Mouse (Mus musculus): ENCODE results near the gene Mtm1. TPM values are rescaled to one million over a fixed set of nuclear protein-coding genes. Genes with fewer than 3 reads are reported as not detected.

Gene Mtm1
- total RNA-seq, 1 experiment = 4.3 TPM

DNA sequence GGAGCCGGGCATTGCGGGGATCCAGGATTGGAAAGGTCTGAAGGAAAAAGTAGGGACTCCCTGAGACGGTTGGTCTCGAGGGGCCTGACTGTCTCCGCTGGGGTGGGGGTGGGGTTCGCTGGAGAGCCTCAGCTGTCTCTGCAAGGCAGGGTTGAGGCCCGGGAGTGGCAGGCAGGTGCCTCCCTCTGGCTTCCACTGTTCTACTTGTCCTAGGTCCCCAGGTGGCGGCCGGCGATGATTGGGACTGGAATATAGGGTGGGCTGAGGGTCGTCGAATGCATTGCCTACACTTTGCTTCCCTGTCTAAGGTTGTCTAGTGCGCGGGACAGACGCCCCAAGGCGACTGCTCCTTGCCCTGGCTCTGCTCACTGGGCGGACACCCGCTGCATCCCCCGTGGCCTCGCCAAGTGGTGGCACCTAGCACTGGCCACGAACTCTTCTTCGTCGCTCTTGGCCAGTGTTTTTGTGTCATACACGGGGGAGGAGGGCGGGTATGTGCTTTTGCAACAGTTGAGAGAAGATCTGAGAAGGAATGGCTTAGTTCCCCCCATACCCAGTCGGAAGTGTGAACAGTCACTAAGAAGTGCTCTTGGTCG lies 4.6 kb downstream of the Mtm1 start:
- 0 out of 4 replicates have a peak, but pooled peaks cover 0 to 1% of the 10 kb centered on the region in 2 experiments for H3K4me1 ChIP-seq (ENCODE audit: control insufficient read depth in 2 of 2, insufficient read depth in 2 of 2, low read length in 2 of 2, poor library complexity in 1 of 2)
- H3K36me3 ChIP-seq (ENCODE audit: control insufficient read depth, insufficient read depth, low read length, poor library complexity, severe bottlenecking) = no peaks in the 10 kb centered on the region
- H3K9ac ChIP-seq (ENCODE audit: insufficient read depth, low read depth, low read length, poor library complexity, severe bottlenecking) = peak overlapping the region; percentile 70
- H3K27ac ChIP-seq (ENCODE audit: insufficient read depth, low read depth, low read length, poor library complexity, severe bottlenecking) = no peak overlapping the region
- no peaks in the 10 kb centered on the region for H3K9me3 ChIP-seq (ENCODE audit: control insufficient read depth, insufficient read depth, low read depth, low read length)
- in situ Hi-C loops (cut with MboI; ENCODE audit: low sequenced_read_pairs in 2 of 2, unreplicated experiment in 2 of 2) = no loop called here
- no peak for DNase-seq (ENCODE audit: low read depth, low spot score)
- TF ChIP-seq HCFC1 (IDR thresholded peaks at IDR 0.05; ENCODE audit: borderline replicate concordance, insufficient read depth, low read length) (no peak), ZNF384 (IDR thresholded peaks at IDR 0.05; ENCODE audit: low read depth, low read length) (no peak), MAFK (IDR thresholded peaks at IDR 0.05; ENCODE audit: insufficient read depth, low read depth, low read length) (no peak), ZC3H11A (IDR thresholded peaks at IDR 0.05; ENCODE audit: borderline replicate concordance, low read depth, low read length) (no peak), CHD2 (IDR thresholded peaks at IDR 0.05; ENCODE audit: low read depth, low read length) (no peak)
- H3K4me3 ChIP-seq (ENCODE audit: insufficient read depth in 1 of 2, low read depth in 1 of 2, low read length in 2 of 2, poor library complexity in 1 of 2, severe bottlenecking in 1 of 2) = peak overlapping the region; percentile 74 to 84

DNA sequence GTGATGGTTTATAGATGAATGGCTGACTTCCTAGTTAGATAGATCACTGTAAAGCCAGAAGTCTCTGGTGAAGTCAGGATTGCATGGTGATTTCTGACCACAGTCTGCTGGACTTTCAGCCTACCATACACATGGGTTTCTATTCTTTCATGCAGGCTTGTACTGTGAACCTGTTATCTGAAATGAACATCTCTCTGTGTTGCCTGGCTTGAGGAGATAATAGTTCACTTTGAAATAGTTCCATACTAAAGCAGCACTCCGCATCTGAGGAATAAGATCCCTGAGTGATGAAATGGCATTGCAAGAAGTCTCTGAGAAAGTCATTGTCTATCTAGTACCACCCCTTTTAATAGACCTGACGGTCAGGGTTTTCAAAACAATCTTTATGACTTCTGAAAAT lies 6.3 kb downstream of the Mtm1 start:
- H3K27ac ChIP-seq (ENCODE audit: insufficient read depth, low read depth, low read length, poor library complexity, severe bottlenecking) = no peak overlapping the region
- H3K4me3 ChIP-seq (ENCODE audit: insufficient read depth in 1 of 2, low read depth in 1 of 2, low read length in 2 of 2, poor library complexity in 1 of 2, severe bottlenecking in 1 of 2) = no peak overlapping the region
- H3K4me1 ChIP-seq (ENCODE audit: control insufficient read depth in 2 of 2, insufficient read depth in 2 of 2, low read length in 2 of 2, poor library complexity in 1 of 2) = 0 out of 4 replicates have a peak, but pooled peaks cover 0 to 1% of the 10 kb centered on the region in 2 experiments
- in situ Hi-C loops (cut with MboI; ENCODE audit: low sequenced_read_pairs in 2 of 2, unreplicated experiment in 2 of 2) = no loop called here
- TF ChIP-seq HCFC1 (IDR thresholded peaks at IDR 0.05; ENCODE audit: borderline replicate concordance, insufficient read depth, low read length) = no peak
- TF ChIP-seq CHD2 (IDR thresholded peaks at IDR 0.05; ENCODE audit: low read depth, low read length) = no peak
- TF ChIP-seq ZC3H11A (IDR thresholded peaks at IDR 0.05; ENCODE audit: borderline replicate concordance, low read depth, low read length) = no peak
- TF ChIP-seq MAFK (IDR thresholded peaks at IDR 0.05; ENCODE audit: insufficient read depth, low read depth, low read length) = no peak
- no peak for TF ChIP-seq ZNF384 (IDR thresholded peaks at IDR 0.05; ENCODE audit: low read depth, low read length)
- H3K9me3 ChIP-seq (ENCODE audit: control insufficient read depth, insufficient read depth, low read depth, low read length) = no peaks in the 10 kb centered on the region
- no peak for DNase-seq (ENCODE audit: low read depth, low spot score)
- H3K36me3 ChIP-seq (ENCODE audit: control insufficient read depth, insufficient read depth, low read length, poor library complexity, severe bottlenecking) = no peaks in the 10 kb centered on the region
- no peak overlapping the region for H3K9ac ChIP-seq (ENCODE audit: insufficient read depth, low read depth, low read length, poor library complexity, severe bottlenecking)

DNA sequence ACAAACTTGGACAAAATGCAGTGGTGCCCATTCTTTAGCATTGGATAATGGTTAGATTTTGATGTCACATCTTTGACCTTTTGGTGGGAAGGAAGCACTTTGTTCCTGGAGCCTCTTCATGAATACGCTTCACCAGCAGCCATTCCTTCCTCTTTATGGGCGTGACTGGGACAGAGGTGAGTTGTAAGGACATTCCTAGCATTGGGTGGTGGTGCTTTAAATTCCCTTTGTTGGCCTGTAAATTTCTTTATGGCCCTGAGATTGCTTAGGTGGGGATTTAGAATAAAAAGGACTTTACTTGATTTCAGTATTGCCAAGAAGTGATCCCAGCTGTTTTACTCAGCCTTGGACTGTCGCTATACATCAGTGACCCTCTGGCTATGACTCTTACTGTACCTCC lies 8.3 kb downstream of the Mtm1 start:
- in situ Hi-C loops (cut with MboI; ENCODE audit: low sequenced_read_pairs in 2 of 2, unreplicated experiment in 2 of 2) = no loop called here
- no peak for TF ChIP-seq MAFK (IDR thresholded peaks at IDR 0.05; ENCODE audit: insufficient read depth, low read depth, low read length)
- TF ChIP-seq CHD2 (IDR thresholded peaks at IDR 0.05; ENCODE audit: low read depth, low read length) = no peak
- TF ChIP-seq HCFC1 (IDR thresholded peaks at IDR 0.05; ENCODE audit: borderline replicate concordance, insufficient read depth, low read length) = no peak
- no peak for TF ChIP-seq ZC3H11A (IDR thresholded peaks at IDR 0.05; ENCODE audit: borderline replicate concordance, low read depth, low read length)
- TF ChIP-seq ZNF384 (IDR thresholded peaks at IDR 0.05; ENCODE audit: low read depth, low read length) = no peak
- Histone ChIP-seq H3K27ac (ENCODE audit: insufficient read depth, low read depth, low read length, poor library complexity, severe bottlenecking) (no peak overlapping the region), H3K9me3 (ENCODE audit: control insufficient read depth, insufficient read depth, low read depth, low read length) (no peaks in the 10 kb centered on the region), H3K36me3 (ENCODE audit: control insufficient read depth, insufficient read depth, low read length, poor library complexity, severe bottlenecking) (no peaks in the 10 kb centered on the region), H3K9ac (ENCODE audit: insufficient read depth, low read depth, low read length, poor library complexity, severe bottlenecking) (no peak overlapping the region), H3K4me3 (ENCODE audit: insufficient read depth in 1 of 2, low read depth in 1 of 2, low read length in 2 of 2, poor library complexity in 1 of 2, severe bottlenecking in 1 of 2) (no peak overlapping the region), H3K4me1 (ENCODE audit: control insufficient read depth in 2 of 2, insufficient read depth in 2 of 2, low read length in 2 of 2, poor library complexity in 1 of 2) (0 out of 4 replicates have a peak, but pooled peaks cover 0 to 1% of the 10 kb centered on the region in 2 experiments)
- DNase-seq (ENCODE audit: low read depth, low spot score) = no peak

DNA sequence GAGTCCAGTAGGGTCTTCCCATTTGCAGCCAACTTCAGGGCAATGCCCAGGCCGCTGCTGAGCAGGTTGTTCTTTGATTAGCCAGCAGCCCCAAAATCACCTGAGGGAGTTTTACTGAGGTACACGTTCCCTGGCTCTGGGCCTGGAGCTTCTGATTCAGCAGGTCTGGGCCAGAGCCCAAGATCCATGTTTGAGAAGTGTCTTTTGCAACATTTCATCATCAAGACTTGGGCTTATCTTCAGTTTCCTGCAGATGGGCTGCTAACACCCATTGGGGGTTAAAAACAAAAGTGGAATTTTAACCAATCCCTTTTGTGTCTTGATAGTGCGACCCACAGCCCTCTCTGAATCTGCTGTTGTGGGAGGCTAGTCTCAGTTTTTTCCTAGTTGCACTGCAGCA lies 10.3 kb downstream of the Mtm1 start:
- in situ Hi-C loops (cut with MboI; ENCODE audit: low sequenced_read_pairs in 2 of 2, unreplicated experiment in 2 of 2) = no loop called here
- no peak overlapping the region for H3K27ac ChIP-seq (ENCODE audit: insufficient read depth, low read depth, low read length, poor library complexity, severe bottlenecking)
- H3K36me3 ChIP-seq (ENCODE audit: control insufficient read depth, insufficient read depth, low read length, poor library complexity, severe bottlenecking) = no peaks in the 10 kb centered on the region
- H3K9ac ChIP-seq (ENCODE audit: insufficient read depth, low read depth, low read length, poor library complexity, severe bottlenecking) = no peak overlapping the region
- H3K4me1 ChIP-seq (ENCODE audit: control insufficient read depth in 2 of 2, insufficient read depth in 2 of 2, low read length in 2 of 2, poor library complexity in 1 of 2) = 0 out of 4 replicates have a peak, but pooled peaks cover 0 to 1% of the 10 kb centered on the region in 2 experiments
- no peak for DNase-seq (ENCODE audit: low read depth, low spot score)
- no peaks in the 10 kb centered on the region for H3K9me3 ChIP-seq (ENCODE audit: control insufficient read depth, insufficient read depth, low read depth, low read length)
- H3K4me3 ChIP-seq (ENCODE audit: insufficient read depth in 1 of 2, low read depth in 1 of 2, low read length in 2 of 2, poor library complexity in 1 of 2, severe bottlenecking in 1 of 2) = no peak overlapping the region
- no peak for TF ChIP-seq CHD2 (IDR thresholded peaks at IDR 0.05; ENCODE audit: low read depth, low read length)
- no peak for TF ChIP-seq MAFK (IDR thresholded peaks at IDR 0.05; ENCODE audit: insufficient read depth, low read depth, low read length)
- no peak for TF ChIP-seq ZNF384 (IDR thresholded peaks at IDR 0.05; ENCODE audit: low read depth, low read length)
- TF ChIP-seq HCFC1 (IDR thresholded peaks at IDR 0.05; ENCODE audit: borderline replicate concordance, insufficient read depth, low read length) = no peak
- TF ChIP-seq ZC3H11A (IDR thresholded peaks at IDR 0.05; ENCODE audit: borderline replicate concordance, low read depth, low read length) = no peak
